Mouse (Mus musculus) lung, adult 2 months (tissue): ENCODE results near the gene Fbxo33.

ENCODE experiments used
- CTCF ChIP-seq: fragments of 200-500 bp; IDR thresholded peaks from 2 replicates; pipeline ENCODE4 v1.5.1; 2011; ENCODE audit warnings: mild to moderate bottlenecking, low read length, control low read depth; ENCODE audit not compliant: insufficient read depth
- POLR2A ChIP-seq: fragments of 200-500 bp; IDR thresholded peaks from 2 replicates; pipeline ENCODE4 v1.6.1; 2011; ENCODE audit warnings: low read depth, mild to moderate bottlenecking, control low read depth, low read length, borderline replicate concordance; ENCODE audit errors: extremely low read depth

DNA sequence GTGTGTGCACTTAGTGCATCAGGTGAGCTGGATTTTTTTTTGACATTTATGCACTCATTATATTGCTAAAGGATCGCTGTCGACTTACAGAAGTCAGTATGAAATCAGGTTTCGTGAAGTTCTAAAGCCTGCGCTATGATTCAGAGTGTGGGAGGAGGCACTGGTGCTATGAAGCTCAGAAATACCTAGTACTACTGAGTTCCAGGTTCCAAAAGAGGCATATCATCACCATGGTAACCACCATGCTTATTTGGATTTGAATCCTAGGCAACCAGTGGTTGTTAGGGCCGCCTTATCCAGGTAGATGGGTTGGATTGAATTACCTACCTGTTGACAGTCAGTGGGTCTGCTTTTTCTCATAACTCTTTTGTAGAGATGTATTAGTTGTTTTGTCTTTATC, 8.9 kb upstream of the Fbxo33 start:
- TF ChIP-seq CTCF, result no peak
- TF ChIP-seq POLR2A, result no peak
